Mouse (Mus musculus) MEL (cell line): ENCODE data around the gene Gm10320. TPM values are rescaled to one million over a fixed set of nuclear protein-coding genes. Genes with fewer than 3 reads are reported as not detected.

Experiments
- DNase-seq: peaks from one replicate; pipeline ENCODE4 v3.0.0; 2011; ENCODE audit warnings: low read depth, low spot score
- H3K27ac ChIP-seq: 2 replicates; pipeline ENCODE4 v1.5.1; 2012; ENCODE audit warnings: low read depth, mild to moderate bottlenecking, control low read depth, low read length, moderate library complexity; ENCODE audit not compliant: control insufficient read depth
- H3K27me3 ChIP-seq, 2 experiments: fragments of 150-350 bp in 1 of 2; sonication (generic) in 1 of 2; 2 replicates each; pipeline ENCODE4 v1.6.1; 2012; ENCODE audit warnings: low read length in 2 of 2, mild to moderate bottlenecking in 2 of 2, improper control_type of control experiment in 1 of 2, moderate library complexity in 1 of 2; ENCODE audit not compliant: insufficient read depth in 2 of 2, control insufficient read depth in 1 of 2
- H3K36me3 ChIP-seq, 2 experiments: 2 replicates each; pipeline ENCODE4 v1.6.1; 2012 to 2014; ENCODE audit warnings: low read length in 2 of 2, improper control_type of control experiment in 1 of 2, inconsistent platforms in 1 of 2, mild to moderate bottlenecking in 1 of 2; ENCODE audit not compliant: insufficient read depth in 2 of 2, control insufficient read depth in 1 of 2
- H3K4me1 ChIP-seq, 2 experiments: fragments of 150-350 bp in 1 of 2; sonication (generic) in 1 of 2; 2 replicates each; pipeline ENCODE4 v1.6.1; 2012; ENCODE audit warnings: low read length in 2 of 2, improper control_type of control experiment in 1 of 2, mild to moderate bottlenecking in 1 of 2; ENCODE audit not compliant: insufficient read depth in 2 of 2, control insufficient read depth in 1 of 2
- H3K4me3 ChIP-seq, 2 experiments: fragments of 150-350 bp in 1 of 2; sonication (generic) in 1 of 2; 2 replicates each; pipeline ENCODE4 v1.5.1; 2012; ENCODE audit warnings: low read depth in 2 of 2, low read length in 2 of 2, mild to moderate bottlenecking in 2 of 2, moderate library complexity in 2 of 2, control low read depth in 1 of 2, improper control_type of control experiment in 1 of 2; ENCODE audit not compliant: control insufficient read depth in 1 of 2, insufficient read depth in 1 of 2
- H3K79me2 ChIP-seq: 2 replicates; pipeline ENCODE4 v1.6.1; 2012; ENCODE audit warnings: mild to moderate bottlenecking, low read length, moderate library complexity; ENCODE audit not compliant: control insufficient read depth, poor library complexity, insufficient read depth
- H3K9ac ChIP-seq: 2 replicates; pipeline ENCODE4 v1.6.1; 2012; ENCODE audit warnings: low read depth, mild to moderate bottlenecking, control low read depth, low read length, moderate library complexity; ENCODE audit not compliant: control insufficient read depth, poor library complexity, severe bottlenecking
- H3K9me3 ChIP-seq: fragments of 150-350 bp; sonication (generic); replicated peaks from 2 replicates; pipeline ENCODE4 v1.6.1; 2012; ENCODE audit warnings: mild to moderate bottlenecking, low read length, improper control_type of control experiment, moderate library complexity; ENCODE audit not compliant: insufficient read depth
- BHLHE40 ChIP-seq: IDR thresholded peaks from 2 replicates; pipeline ENCODE4 v1.6.1; 2012; ENCODE audit warnings: low read depth, mild to moderate bottlenecking, inconsistent platforms, low read length, improper control_type of control experiment, borderline replicate concordance
- E2F4 ChIP-seq: IDR thresholded peaks from 2 replicates; pipeline ENCODE4 v1.6.1; 2011; ENCODE audit warnings: low read depth, low read length, improper control_type of control experiment, borderline replicate concordance
- ELF1 ChIP-seq: IDR thresholded peaks from 2 replicates; pipeline ENCODE4 v1.6.1; 2014; ENCODE audit warnings: low read depth, mild to moderate bottlenecking, inconsistent platforms, low read length, improper control_type of control experiment, moderate library complexity
- EP300 ChIP-seq, 2 experiments: IDR thresholded peaks; 2 replicates each; pipeline ENCODE4 v1.6.1; 2011; ENCODE audit warnings: improper control_type of control experiment in 2 of 2, low read length in 2 of 2, low read depth in 1 of 2, mild to moderate bottlenecking in 1 of 2
- GABPA ChIP-seq: IDR thresholded peaks from 2 replicates; pipeline ENCODE4 v1.6.1; 2012; ENCODE audit warnings: low read depth, mild to moderate bottlenecking, inconsistent platforms, low read length, improper control_type of control experiment, moderate library complexity
- HCFC1 ChIP-seq: IDR thresholded peaks from 2 replicates; pipeline ENCODE4 v1.6.1; 2012; ENCODE audit warnings: low read depth, mild to moderate bottlenecking, inconsistent platforms, low read length, improper control_type of control experiment, moderate library complexity
- KAT2A ChIP-seq: conservative IDR thresholded peaks from 2 replicates; pipeline ENCODE4 v1.6.1; 2012; ENCODE audit warnings: low read depth, low read length, improper control_type of control experiment, inconsistent platforms
- MAFK ChIP-seq: IDR thresholded peaks from 2 replicates; pipeline ENCODE4 v1.6.1; 2011; ENCODE audit warnings: low read depth, mild to moderate bottlenecking, low read length, improper control_type of control experiment, borderline replicate concordance
- MAX ChIP-seq: IDR thresholded peaks from 2 replicates; pipeline ENCODE4 v1.6.1; 2011; ENCODE audit warnings: low read length, improper control_type of control experiment
- MXI1 ChIP-seq: IDR thresholded peaks from 2 replicates; pipeline ENCODE4 v1.6.1; 2011; ENCODE audit warnings: mild to moderate bottlenecking, low read depth, low read length, improper control_type of control experiment
- MYC ChIP-seq: IDR thresholded peaks from 2 replicates; pipeline ENCODE4 v1.6.1; 2011; ENCODE audit warnings: low read depth, mild to moderate bottlenecking, low read length, improper control_type of control experiment, moderate library complexity
- NELFE ChIP-seq: IDR thresholded peaks from 2 replicates; pipeline ENCODE4 v1.6.1; 2011; ENCODE audit warnings: low read depth, low read length, improper control_type of control experiment
- POLR2AphosphoS2 ChIP-seq: IDR thresholded peaks from 2 replicates; pipeline ENCODE4 v1.6.1; 2011; ENCODE audit warnings: low read length, improper control_type of control experiment
- RCOR1 ChIP-seq: IDR thresholded peaks from 2 replicates; pipeline ENCODE4 v1.6.1; 2012; ENCODE audit warnings: low read depth, mild to moderate bottlenecking, inconsistent platforms, low read length, improper control_type of control experiment
- TAL1 ChIP-seq: IDR thresholded peaks from 2 replicates; pipeline ENCODE4 v1.6.1; 2012; ENCODE audit warnings: mild to moderate bottlenecking, inconsistent platforms, low read length, moderate library complexity, mixed read lengths
- UBTF ChIP-seq: IDR thresholded peaks from 2 replicates; pipeline ENCODE4 v1.6.1; 2012; ENCODE audit warnings: low read depth, mild to moderate bottlenecking, inconsistent platforms, low read length, improper control_type of control experiment, moderate library complexity, borderline replicate concordance; ENCODE audit not compliant: insufficient read depth
- USF1 ChIP-seq: IDR thresholded peaks from 2 replicates; pipeline ENCODE4 v1.6.1; 2014; ENCODE audit warnings: low read depth, mild to moderate bottlenecking, inconsistent platforms, low read length, improper control_type of control experiment, moderate library complexity
- ZC3H11A ChIP-seq: IDR thresholded peaks from 2 replicates; pipeline ENCODE4 v1.6.1; 2012; ENCODE audit warnings: low read depth, mild to moderate bottlenecking, inconsistent platforms, low read length, improper control_type of control experiment
- polyA plus RNA-seq, 2 experiments: library from polyadenylated mRNA; stranded (reverse) in 1 of 2; unstranded in 1 of 2; fragments of >175 nt in 1 of 2; fragments of >200 nt in 1 of 2; gene quantifications; 2 replicates each; pipeline versions ENCODE4 v1.2.1 to v1.2.4; 2012; ENCODE audit warnings: low replicate concordance in 2 of 2, low read depth in 1 of 2; ENCODE audit not compliant: insufficient read length in 2 of 2, insufficient read depth in 1 of 2, missing spikeins in 1 of 2
- total RNA-seq: library from RNA; depleted of rRNA; stranded (reverse); fragments of 300-350 nt; gene quantifications from 2 replicates; pipeline ENCODE4 v1.2.3, GENCODE M21; 2012

Gene Gm10320
- total and polyA plus RNA-seq, 3 experiments: 0.29 to 10.5 TPM; not detected in 1

- H3K9ac ChIP-seq: no peak overlapping the region
- no peaks in the 10 kb centered on the region for H3K9me3 ChIP-seq
- no peak overlapping the region for H3K27ac ChIP-seq
- H3K27me3 ChIP-seq: no peaks in the 10 kb centered on the region
- no peaks in the 10 kb centered on the region for H3K4me1 ChIP-seq
- no peaks in the 10 kb centered on the region for H3K79me2 ChIP-seq
- no peak for DNase-seq
- no peak for TF ChIP-seq ZC3H11A
- TF ChIP-seq RCOR1: no peak
- no peak for TF ChIP-seq KAT2A
- TF ChIP-seq TAL1: no peak
- TF ChIP-seq MAFK: no peak
- no peaks in the 10 kb centered on the region for H3K36me3 ChIP-seq
- H3K4me3 ChIP-seq: no peak overlapping the region
Observed at GRCm38 (mm10) chr13:98532699-98533375, 41.0 kb upstream of the Gm10320 start.

GRCm38 (mm10) chr13:98531976-98532375, 40.2 kb upstream of the Gm10320 start:
- no peak overlapping the region for H3K27ac ChIP-seq
- H3K4me1 ChIP-seq: no peaks in the 10 kb centered on the region
- TF ChIP-seq GABPA: no peak
- no peak for TF ChIP-seq MXI1
- no peak for TF ChIP-seq KAT2A
- TF ChIP-seq HCFC1: no peak
- TF ChIP-seq UBTF: no peak
- no peak for TF ChIP-seq NELFE
- TF ChIP-seq RCOR1: no peak
- no peak for TF ChIP-seq E2F4
- TF ChIP-seq ELF1: no peak
- H3K9ac ChIP-seq: no peak overlapping the region
- no peaks in the 10 kb centered on the region for H3K36me3 ChIP-seq
- no peak for DNase-seq
- no peak overlapping the region for H3K4me3 ChIP-seq
- no peaks in the 10 kb centered on the region for H3K27me3 ChIP-seq
- H3K9me3 ChIP-seq: no peaks in the 10 kb centered on the region
- H3K79me2 ChIP-seq: no peaks in the 10 kb centered on the region

GRCm38 (mm10) chr13:98531306-98531705, 39.5 kb upstream of the Gm10320 start:
- H3K36me3 ChIP-seq: no peaks in the 10 kb centered on the region
- H3K4me3 ChIP-seq: no peak overlapping the region
- no peak for TF ChIP-seq ZC3H11A
- TF ChIP-seq EP300 (IDR thresholded peaks at IDR 0.05; ENCODE audit: low read depth in 1 of 2, low read length in 2 of 2): no peak
- TF ChIP-seq MXI1: no peak
- no peak for TF ChIP-seq NELFE
- no peak for TF ChIP-seq MAFK
- TF ChIP-seq USF1: no peak
- TF ChIP-seq GABPA: no peak
- TF ChIP-seq POLR2AphosphoS2: no peak
- no peak for TF ChIP-seq MAX
- no peak for TF ChIP-seq ELF1
- TF ChIP-seq E2F4: no peak
- no peak for TF ChIP-seq BHLHE40
- TF ChIP-seq MYC: no peak
- no peaks in the 10 kb centered on the region for H3K4me1 ChIP-seq
- no peaks in the 10 kb centered on the region for H3K9me3 ChIP-seq
- DNase-seq: no peak
- no peak overlapping the region for H3K9ac ChIP-seq
- H3K79me2 ChIP-seq: no peaks in the 10 kb centered on the region
- no peaks in the 10 kb centered on the region for H3K27me3 ChIP-seq
- no peak overlapping the region for H3K27ac ChIP-seq
